Mouse (Mus musculus) heart, adult 2 months (tissue): Measurements from ENCODE around the gene Sept11. TPM values are rescaled to one million over a fixed set of nuclear protein-coding genes. Genes with fewer than 3 reads are reported as not detected.

Source experiments
- DNase-seq, 2 experiments: peaks; one replicate each; pipeline ENCODE4 v3.0.0; 2021
- H3K27ac ChIP-seq: fragments of 200-600 bp; 2 replicates; pipeline ENCODE4 v1.8.1; 2022
- H3K27me3 ChIP-seq: fragments of 200-500 bp; 2 replicates; pipeline ENCODE4 v1.6.1; 2012; ENCODE audit warnings: mild to moderate bottlenecking, low read length, inconsistent platforms, mixed read lengths; ENCODE audit not compliant: control insufficient read depth, insufficient read depth
- H3K36me3 ChIP-seq: fragments of 200-500 bp; 2 replicates; pipeline ENCODE4 v1.6.1; 2012; ENCODE audit warnings: low read length, inconsistent platforms; ENCODE audit not compliant: control insufficient read depth, insufficient read depth
- H3K4me1 ChIP-seq: fragments of 200-500 bp; 2 replicates; pipeline ENCODE4 v1.6.1; 2011; ENCODE audit warnings: low read length; ENCODE audit not compliant: control insufficient read depth, insufficient read depth
- H3K4me3 ChIP-seq: fragments of 200-600 bp; 2 replicates; pipeline ENCODE4 v1.8.1; 2022
- H3K79me2 ChIP-seq: fragments of 200-500 bp; replicated peaks from 2 replicates; pipeline ENCODE4 v1.6.1; 2012; ENCODE audit warnings: mild to moderate bottlenecking, inconsistent platforms, low read length, moderate library complexity, mixed read lengths; ENCODE audit not compliant: control insufficient read depth, insufficient read depth
- H3K9ac ChIP-seq: fragments of 200-500 bp; 2 replicates; pipeline ENCODE4 v1.6.1; 2012; ENCODE audit warnings: low read depth, mild to moderate bottlenecking, control low read depth, inconsistent platforms, low read length, mixed read lengths
- CTCF ChIP-seq: fragments of 200-600 bp; IDR thresholded peaks from 2 replicates; pipeline ENCODE4 v1.8.1; 2022; ENCODE audit warnings: antibody characterized with exemption, mild to moderate bottlenecking, moderate library complexity
- EP300 ChIP-seq: fragments of 200-500 bp; IDR thresholded peaks from 2 replicates; pipeline ENCODE4 v1.6.1; 2011; ENCODE audit warnings: low read depth, low read length, control low read depth; ENCODE audit not compliant: insufficient read depth
- POLR2A ChIP-seq: fragments of 200-500 bp; IDR thresholded peaks from 2 replicates; pipeline ENCODE4 v1.6.1; 2011; ENCODE audit warnings: mild to moderate bottlenecking, low read depth, low read length, control low read depth; ENCODE audit not compliant: insufficient read depth
- WGBS: fragments of 180-500 bp; shearing (Covaris S2); methylation state at CpG from one replicate; pipeline ENCODE4 v1.1.7; 2018; 5-methylcytosine and 5-hydroxymethylcytosine counted together
- intact Hi-C: fragments of 180-260 bp; cut with DNase I; formaldehyde crosslinking; loops from one replicate; pipeline ENCODE4 v1.15.1; 2025
- polyA plus RNA-seq: library from polyadenylated mRNA; depleted of rRNA; stranded (reverse); fragments of >200 nt; gene quantifications from 2 replicates; pipeline ENCODE4 v1.2.3, GENCODE M21; 2012
- total RNA-seq, 2 experiments: library from RNA; stranded (reverse); gene quantifications; 2 replicates each; pipeline ENCODE4 v1.2.3; 2021

Sept11 gene
- total and polyA plus RNA-seq, 3 experiments, result 15.6 to 34.0 (median 25.7) TPM

GRCm38 (mm10) chr5:93143360-93144091, 50.3 kb downstream of the Sept11 start:
- no peak for TF ChIP-seq POLR2A
- no peak for TF ChIP-seq EP300
- TF ChIP-seq CTCF, result no peak
- no peaks in the 10 kb centered on the region for H3K27me3 ChIP-seq
- H3K27ac ChIP-seq, result no peak overlapping the region
- DNase-seq, result no peak
- intact Hi-C loops, result loop anchor here (2.0 kb wide), 1 partner anchor 51 kb away; the partner anchor contains the start of gene Sept11
- no peaks in the 10 kb centered on the region for H3K79me2 ChIP-seq
- H3K4me1 ChIP-seq, result peaks cover 16% of the 10 kb centered on the region
- no peak overlapping the region for H3K4me3 ChIP-seq
- 70% methylated on average over 12 of the region's 12 CpGs for WGBS
- H3K9ac ChIP-seq, result no peak overlapping the region
- H3K36me3 ChIP-seq, result peaks cover 10% of the 10 kb centered on the region

GRCm38 (mm10) chr5:93144874-93145273, 51.6 kb downstream of the Sept11 start:
- intact Hi-C loops, result loop anchor here (2.0 kb wide), 1 partner anchor 52 kb away; the partner anchor contains the start of gene Sept11
- Histone ChIP-seq H3K4me3 (no peak overlapping the region), H3K4me1 (peaks cover 16% of the 10 kb centered on the region), H3K27ac (no peak overlapping the region; the same call in 1 of the 2 replicates), H3K36me3 (peaks cover 13% of the 10 kb centered on the region), H3K9ac (no peak overlapping the region), H3K27me3 (no peaks in the 10 kb centered on the region), H3K79me2 (no peaks in the 10 kb centered on the region)
- DNase-seq, result no peak
- TF ChIP-seq POLR2A (no peak), CTCF (no peak), EP300 (no peak)
- 53% methylated on average over 5 of the region's 5 CpGs for WGBS

- peaks cover 14% of the 10 kb centered on the region for H3K36me3 ChIP-seq
- DNase-seq, result no peak
- H3K27me3 ChIP-seq, result no peaks in the 10 kb centered on the region
- intact Hi-C loops, result loop anchor here (2.0 kb wide), 1 partner anchor 53 kb away; the partner anchor contains the start of gene Sept11
- H3K27ac ChIP-seq, result no peak overlapping the region; the same call in 1 of the 2 replicates
- no peak overlapping the region for H3K4me3 ChIP-seq
- no peak overlapping the region for H3K9ac ChIP-seq
- peaks cover 22% of the 10 kb centered on the region for H3K4me1 ChIP-seq
- TF ChIP-seq POLR2A (no peak), CTCF (no peak), EP300 (no peak)
- H3K79me2 ChIP-seq, result no peaks in the 10 kb centered on the region
- WGBS, result 63% methylated on average over 6 of the region's 6 CpGs
These were observed 52.3 kb downstream of the Sept11 start for GRCm38 (mm10) chr5:93145504-93145903.

- Histone ChIP-seq H3K9ac (no peak overlapping the region), H3K27me3 (no peaks in the 10 kb centered on the region), H3K27ac (peak overlapping the region; percentile 61), H3K4me3 (no peak overlapping the region), H3K79me2 (no peaks in the 10 kb centered on the region), H3K4me1 (peaks cover 33% of the 10 kb centered on the region), H3K36me3 (peaks cover 14% of the 10 kb centered on the region)
- DNase-seq, result peak; percentile 45 to 63
- intact Hi-C loops, result no loop called here
- TF ChIP-seq POLR2A (no peak), EP300 (0 out of 2 replicates have a peak, but pooled peaks have one; percentile 2), CTCF (no peak)
- 47% methylated on average over 12 of the region's 12 CpGs for WGBS
These were observed 56.9 kb downstream of the Sept11 start for GRCm38 (mm10) chr5:93149969-93150777.

- no peak overlapping the region for H3K9ac ChIP-seq
- H3K79me2 ChIP-seq, result no peaks in the 10 kb centered on the region
- H3K27me3 ChIP-seq, result no peaks in the 10 kb centered on the region
- intact Hi-C loops, result no loop called here
- TF ChIP-seq CTCF (no peak), POLR2A (no peak)
- H3K36me3 ChIP-seq, result peaks cover 11% of the 10 kb centered on the region
- H3K27ac ChIP-seq, result peak overlapping the region; percentile 46
- 40% methylated on average over 6 of the region's 6 CpGs for WGBS
- H3K4me3 ChIP-seq, result no peak overlapping the region
- no peak for DNase-seq
- peaks cover 24% of the 10 kb centered on the region for H3K4me1 ChIP-seq
These were observed 58.7 kb downstream of the Sept11 start for GRCm38 (mm10) chr5:93151985-93152384.

GRCm38 (mm10) chr5:93152451-93152850, 59.2 kb downstream of the Sept11 start:
- Histone ChIP-seq H3K79me2 (no peaks in the 10 kb centered on the region), H3K9ac (peak overlapping the region; percentile 11; the same call in 1 of the 2 replicates), H3K36me3 (peaks cover 11% of the 10 kb centered on the region), H3K4me3 (no peak overlapping the region), H3K27ac (peak overlapping the region; percentile 46), H3K4me1 (peaks cover 23% of the 10 kb centered on the region), H3K27me3 (no peaks in the 10 kb centered on the region)
- WGBS, result 57% methylated on average over 4 of the region's 4 CpGs
- intact Hi-C loops, result no loop called here
- TF ChIP-seq POLR2A (no peak), EP300 (no peak), CTCF (no peak)
- peak; percentile 36 to 55 for DNase-seq
